Comparison of ENCODE assay signal across 8 mouse cellular contexts in the genomic region with DNA sequence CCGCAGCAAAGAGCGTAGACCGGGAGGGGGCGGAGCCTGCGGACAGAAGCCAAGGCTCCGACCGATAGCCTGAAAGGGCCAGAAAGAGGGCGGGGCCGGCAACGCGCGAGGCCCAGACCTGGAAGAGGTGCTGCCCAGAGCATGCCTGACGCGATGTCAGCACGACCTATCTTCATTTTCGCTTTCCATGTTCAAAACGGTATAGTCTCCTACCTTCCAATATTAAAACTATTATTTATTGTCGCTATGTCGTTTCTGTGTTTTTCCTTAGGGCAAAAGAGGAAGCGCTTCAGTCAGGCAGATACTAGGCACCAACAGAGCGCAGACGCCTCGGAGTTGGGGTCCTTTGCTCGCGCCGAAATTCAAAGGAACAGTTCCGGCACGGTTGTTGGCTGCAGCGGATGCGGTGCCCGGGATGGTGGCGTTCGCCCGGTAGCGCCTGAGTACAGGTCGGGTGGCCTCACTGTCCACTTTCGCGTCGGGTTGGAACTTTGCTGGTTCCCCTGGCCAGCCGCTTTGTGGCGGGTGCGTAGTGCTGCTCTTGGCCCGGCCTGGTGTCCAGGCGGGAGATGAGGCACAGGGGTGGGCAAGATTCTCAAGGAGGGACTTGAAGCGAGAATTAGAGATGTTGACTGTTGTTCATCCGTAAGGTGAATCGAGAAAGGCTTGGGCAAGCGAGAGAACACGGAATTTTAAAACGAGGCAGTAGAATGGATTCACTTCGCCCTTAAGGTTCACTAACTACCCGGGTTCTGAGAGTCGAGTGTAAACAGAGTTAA. TPM values are rescaled to one million over a fixed set of nuclear protein-coding genes. Genes with fewer than 3 reads are reported as not detected.
DNase-seq lines count a peak whose midpoint lies in the region; ATAC-seq and TF ChIP-seq lines count a peak whose summit lies in the region.

A gene (plus strand): TSS at position 358 of the 779 bp plus-strand sequence.

- no peaks in the 10 kb centered on the region for H3K27me3 ChIP-seq in MEL (ENCODE audit: control insufficient read depth in 1 of 2, insufficient read depth in 2 of 2, low read length in 2 of 2)
- H3K27me3 ChIP-seq in cerebellum, adult 2 months (ENCODE audit: control insufficient read depth, insufficient read depth, low read length) = no peaks in the 10 kb centered on the region
- no peaks in the 10 kb centered on the region for H3K27me3 ChIP-seq in forebrain, postnatal 0 days (ENCODE audit: insufficient read depth, low read length)
- H3K27me3 ChIP-seq in lung, embryonic 15.5 days = no peaks in the 10 kb centered on the region

- H3K4me1 ChIP-seq in MEL (ENCODE audit: control insufficient read depth in 1 of 2, insufficient read depth in 2 of 2, low read length in 2 of 2) = peaks cover 2 to 5% of the 10 kb centered on the region in 2 experiments; a peak in 2 of 4 replicates
- H3K4me1 ChIP-seq in cerebellum, adult 2 months (ENCODE audit: control insufficient read depth, insufficient read depth, low read length) = no peaks in the 10 kb centered on the region
- no peaks in the 10 kb centered on the region for H3K4me1 ChIP-seq in forebrain, postnatal 0 days (ENCODE audit: insufficient read depth)
- H3K4me1 ChIP-seq in lung, embryonic 15.5 days = peaks cover 5% of the 10 kb centered on the region

- peak within 1 kb of the TSS; percentile 91 for H3K9ac ChIP-seq in MEL (ENCODE audit: control insufficient read depth, low read depth, low read length, poor library complexity, severe bottlenecking)
- H3K9ac ChIP-seq in forebrain, postnatal 0 days = peak within 1 kb of the TSS; percentile 88
- peak within 1 kb of the TSS; percentile 85 for H3K9ac ChIP-seq in lung, embryonic 15.5 days

- TF ChIP-seq CTCF in MEL (IDR thresholded peaks at IDR 0.05 in 2 of 3, conservative IDR thresholded peaks at IDR 0.05 in 1 of 3; ENCODE audit: control insufficient read depth in 1 of 3, insufficient read depth in 1 of 3, low read depth in 2 of 3, low read length in 3 of 3, poor library complexity in 1 of 3, severe bottlenecking in 1 of 3) = no peak
- no peak for TF ChIP-seq CTCF in cerebellum, adult 2 months (IDR thresholded peaks at IDR 0.05; ENCODE audit: borderline replicate concordance, insufficient read depth, low read depth, low read length)
- no peak for TF ChIP-seq CTCF in forebrain, postnatal 0 days (IDR thresholded peaks at IDR 0.05; ENCODE audit: low read depth)

- peak within 1 kb of the TSS; percentile 63 for H3K4me2 ChIP-seq in forebrain, postnatal 0 days (ENCODE audit: low read depth)
- H3K4me2 ChIP-seq in lung, embryonic 15.5 days = peak within 1 kb of the TSS; percentile 65

- peak within 1 kb of the TSS; percentile 89 for H3K27ac ChIP-seq in MEL (ENCODE audit: control insufficient read depth, low read depth, low read length)
- H3K27ac ChIP-seq in cerebellum, adult 2 months (ENCODE audit: insufficient read depth, low read length) = peak within 1 kb of the TSS; percentile 84
- H3K27ac ChIP-seq in forebrain, postnatal 0 days (ENCODE audit: low read depth, low read length) = peak within 1 kb of the TSS; percentile 92
- peak within 1 kb of the TSS; percentile 77 for H3K27ac ChIP-seq in lung, embryonic 15.5 days

- TF ChIP-seq RAD21 in MEL (IDR thresholded peaks at IDR 0.05; ENCODE audit: low read depth, low read length) = no peak

- under 1% methylated on average over 53 of the region's 53 CpGs for WGBS in cerebellum, adult 2 months
- 1% methylated on average over 53 of the region's 53 CpGs for WGBS in forebrain, postnatal 0 days
- WGBS in lung, embryonic 15.5 days = under 1% methylated on average over 53 of the region's 53 CpGs

- TF ChIP-seq EP300 in MEL (IDR thresholded peaks at IDR 0.05; ENCODE audit: low read depth in 1 of 2, low read length in 2 of 2) = no peak; a peak in 1 of 4 replicates

- H3K4me3 ChIP-seq in MEL (ENCODE audit: control insufficient read depth in 1 of 2, insufficient read depth in 1 of 2, low read depth in 2 of 2, low read length in 2 of 2) = peak within 1 kb of the TSS; percentile 95 to 96
- peak within 1 kb of the TSS; percentile 81 for H3K4me3 ChIP-seq in cerebellum, adult 2 months (replicated peaks; ENCODE audit: insufficient read depth, low read depth, low read length)
- H3K4me3 ChIP-seq in forebrain, postnatal 0 days (ENCODE audit: low read depth, low read length) = peak within 1 kb of the TSS; percentile 73
- peak within 1 kb of the TSS; percentile 93 for H3K4me3 ChIP-seq in lung, embryonic 15.5 days

- H3K36me3 ChIP-seq in MEL (ENCODE audit: control insufficient read depth in 1 of 2, insufficient read depth in 2 of 2, low read length in 2 of 2) = peaks cover 5% of the 10 kb centered on the region in 2 experiments
- H3K36me3 ChIP-seq in forebrain, postnatal 0 days (ENCODE audit: insufficient read depth) = peaks cover 6% of the 10 kb centered on the region; the same call in 1 of the 2 replicates
- peaks cover 19% of the 10 kb centered on the region; the same call in 1 of the 2 replicates for H3K36me3 ChIP-seq in lung, embryonic 15.5 days

- TF ChIP-seq POLR2A in MEL (IDR thresholded peaks at IDR 0.05; ENCODE audit: control insufficient read depth in 1 of 2, insufficient read depth in 1 of 2, low read depth in 1 of 2, low read length in 2 of 2, poor library complexity in 1 of 2) = peak; percentile 55 to 79; a peak in 3 of 4 replicates
- TF ChIP-seq POLR2A in cerebellum, adult 2 months (IDR thresholded peaks at IDR 0.05; ENCODE audit: borderline replicate concordance, insufficient read depth, low read length) = no peak

- H3K79me2 ChIP-seq in MEL (ENCODE audit: control insufficient read depth, insufficient read depth, low read length, poor library complexity) = peaks cover 13% of the 10 kb centered on the region

- no peaks in the 10 kb centered on the region for H3K9me3 ChIP-seq in MEL (replicated peaks; ENCODE audit: insufficient read depth, low read length)
- H3K9me3 ChIP-seq in forebrain, postnatal 0 days (ENCODE audit: low read length) = no peaks in the 10 kb centered on the region
- H3K9me3 ChIP-seq in lung, embryonic 15.5 days = no peaks in the 10 kb centered on the region

- peak; percentile 95 for DNase-seq in MEL (ENCODE audit: low read depth, low spot score)
- DNase-seq in cerebellum, adult 2 months = peak; percentile 92 to 93
- DNase-seq in forebrain, postnatal 0 days = peak; percentile 96
- peak; percentile 95 for DNase-seq in heart, postnatal 4 days
- peak; percentile 85 to 89 for DNase-seq in layer of hippocampus, adult 8-10 months (ENCODE audit: low spot score in 2 of 2)
- DNase-seq in ovary, adult 18-20 months (ENCODE audit: low spot score) = peak; percentile 87
- DNase-seq in thymus, postnatal 0 days (ENCODE audit: low spot score) = peak; percentile 92

- peak; percentile 97 for ATAC-seq in forebrain, postnatal 0 days
- peak; percentile 99 for ATAC-seq in lung, embryonic 15.5 days (ENCODE audit: borderline replicate concordance, extremely low read depth, low FRiP score, low TSS enrichment)

TF ChIP-seq in MEL, 35 proteins besides CTCF, POLR2A, EP300 and RAD21:
- TF ChIP-seq JUND (IDR thresholded peaks at IDR 0.05; ENCODE audit: low read depth, low read length) = no peak
- no peak for TF ChIP-seq ETS1 (IDR thresholded peaks at IDR 0.05; ENCODE audit: low read depth, low read length)
- peak; percentile 96 for TF ChIP-seq E2F4 (IDR thresholded peaks at IDR 0.05; ENCODE audit: borderline replicate concordance, low read depth, low read length)
- TF ChIP-seq TBP (IDR thresholded peaks at IDR 0.05; ENCODE audit: low read depth, low read length) = peak; percentile 70
- no peak for TF ChIP-seq NRF1 (IDR thresholded peaks at IDR 0.05; ENCODE audit: insufficient read depth, low read depth, low read length, poor library complexity, severe bottlenecking)
- TF ChIP-seq MAX (IDR thresholded peaks at IDR 0.05; ENCODE audit: low read length) = peak; percentile 100
- TF ChIP-seq ZMIZ1 (IDR thresholded peaks at IDR 0.05; ENCODE audit: low read depth, low read length) = no peak
- TF ChIP-seq MEF2A (IDR thresholded peaks at IDR 0.05; ENCODE audit: extremely low read depth, insufficient replicate concordance, low read depth, low read length, poor library complexity, severe bottlenecking) = no peak
- peak; percentile 61 for TF ChIP-seq MXI1 (IDR thresholded peaks at IDR 0.05; ENCODE audit: low read depth, low read length)
- no peak for TF ChIP-seq GABPA (IDR thresholded peaks at IDR 0.05; ENCODE audit: low read depth, low read length)
- TF ChIP-seq ELF1 (IDR thresholded peaks at IDR 0.05; ENCODE audit: low read depth, low read length) = peak; percentile 69; the same call in 1 of the 2 replicates
- TF ChIP-seq MAFK (IDR thresholded peaks at IDR 0.05; ENCODE audit: borderline replicate concordance, low read depth, low read length) = no peak
- peak; percentile 77 for TF ChIP-seq NELFE (IDR thresholded peaks at IDR 0.05; ENCODE audit: low read depth, low read length)
- peak; percentile 65; the same call in 1 of the 2 replicates for TF ChIP-seq POLR2AphosphoS2 (IDR thresholded peaks at IDR 0.05; ENCODE audit: low read length)
- TF ChIP-seq MAZ (IDR thresholded peaks at IDR 0.05; ENCODE audit: low read depth, low read length) = no peak
- peak; percentile 91 for TF ChIP-seq HCFC1 (IDR thresholded peaks at IDR 0.05; ENCODE audit: low read depth, low read length)
- peak; percentile 90 for TF ChIP-seq SIN3A (IDR thresholded peaks at IDR 0.05; ENCODE audit: low read length)
TF ChIP-seq in MEL: peak in this region for 9.

RNA-seq across cellular contexts. Expression of the gene that starts here (rescaled TPM):
- 56.9 and 59.8 TPM in 2 replicates for total RNA-seq in MEL (2012; rRNA removed)
- polyA plus RNA-seq in MEL (2012; ENCODE audit: insufficient read depth in 1 of 2, insufficient read length in 2 of 2, low read depth in 1 of 2, low replicate concordance in 2 of 2, missing spikeins in 1 of 2) = 100 to 1,000 TPM in 1 of 2 experiments, 10 to 100 TPM in 1; 40.7 to 215 TPM
- polyA plus RNA-seq in cerebellum, adult 2 months (2012; rRNA removed) = 2.3 and 2.5 TPM in 2 replicates
- total RNA-seq in forebrain, postnatal 0 days (2014; rRNA removed) = 11.1 and 13.3 TPM in 2 replicates
- polyA plus RNA-seq in forebrain, postnatal 0 days (2015; fragmentation: Nextera tagmentation; extraction: Ambion mirVana) = 36.9 and 44.1 TPM in 2 replicates
- 10 to 100 TPM; 36.7 to 39.2 TPM for total RNA-seq in heart, postnatal 4 days (2021)
- total RNA-seq in layer of hippocampus, adult 8-10 months (2022) = 10 to 100 TPM; 10.1 to 13.8 (median 11.1) TPM
- 218 and 224 TPM in 2 replicates for polyA plus RNA-seq in lung, embryonic 15.5 days (2015; fragmentation: Nextera tagmentation; extraction: Ambion mirVana)
- 239 and 257 TPM in 2 replicates for polyA plus RNA-seq in thymus, postnatal 0 days (2015; fragmentation: Nextera tagmentation; extraction: Ambion mirVana)

Comparison
In these comparisons a context has a peak if more than half of its experiments do, and no peak if none do; other contexts are left out.
1. Peak in every context shown above with its lines: DNase-seq, ATAC-seq, H3K4me3 ChIP-seq and H3K27ac ChIP-seq.
2. RNA of the gene that starts here (polyA plus RNA-seq): 239 to 257 TPM in thymus, postnatal 0 days, 218 to 224 TPM in lung, embryonic 15.5 days, 40.7 to 215 TPM in MEL and 36.9 to 44.1 TPM in forebrain, postnatal 0 days; 2.3 to 2.5 TPM in cerebellum, adult 2 months; every median in the first group is over 10 times any median in the second.